In genomic region chr8:56063081-56063480, GRCm38 (mm10) we compare ENCODE assay signal across 7 mouse cellular contexts.
DNase-seq lines count a peak whose midpoint lies in the region.

No protein-coding gene starts in this region.

- DNase-seq in layer of hippocampus, adult 11-12 months (ENCODE audit: low spot score), result peak; percentile 22
- DNase-seq in layer of hippocampus, adult 9-11 months, result no peak
- peak; percentile 46 for DNase-seq in ZHBTc4 (ENCODE audit: low read depth, low spot score)
- peak; percentile 7 for DNase-seq in embryo, embryonic 11.5 days (ENCODE audit: low read depth, low spot score)
- DNase-seq in kidney, postnatal 10 days, result peak; percentile 74
- peak; percentile 71 for DNase-seq in lung, postnatal 14 days
- peak; percentile 35 for DNase-seq in urinary bladder, postnatal 10 days (ENCODE audit: low spot score)
